Mouse (Mus musculus) megakaryocyte, adult 5-6 weeks (primary cell): ENCODE results near the gene Larp4b. TPM values are rescaled to one million over a fixed set of nuclear protein-coding genes. Genes with fewer than 3 reads are reported as not detected.
A peak's percentile ranks its signal among the peaks of the same experiment; 100 is the strongest.

Experiments used
- ATAC-seq: 2 replicates; pipeline ENCODE4 v1.8.0; 2016; ENCODE audit warnings: mild to moderate bottlenecking, inconsistent platforms; ENCODE audit not compliant: poor library complexity, severe bottlenecking
- total RNA-seq, 2 experiments: library from RNA; stranded (forward) in 1 of 2; stranded (reverse) in 1 of 2; fragments of 153-499, 151-499 nt in 1 of 2; fragments of 221-1000, 200-1000 nt in 1 of 2; gene quantifications; 2 replicates each; pipeline versions ENCODE4 v1.2.3 to v1.2.4; 2015 to 2017

The Larp4b gene
- total RNA-seq, 2 experiments from 2014 or later: 75.5 to 88.0 TPM

DNA sequence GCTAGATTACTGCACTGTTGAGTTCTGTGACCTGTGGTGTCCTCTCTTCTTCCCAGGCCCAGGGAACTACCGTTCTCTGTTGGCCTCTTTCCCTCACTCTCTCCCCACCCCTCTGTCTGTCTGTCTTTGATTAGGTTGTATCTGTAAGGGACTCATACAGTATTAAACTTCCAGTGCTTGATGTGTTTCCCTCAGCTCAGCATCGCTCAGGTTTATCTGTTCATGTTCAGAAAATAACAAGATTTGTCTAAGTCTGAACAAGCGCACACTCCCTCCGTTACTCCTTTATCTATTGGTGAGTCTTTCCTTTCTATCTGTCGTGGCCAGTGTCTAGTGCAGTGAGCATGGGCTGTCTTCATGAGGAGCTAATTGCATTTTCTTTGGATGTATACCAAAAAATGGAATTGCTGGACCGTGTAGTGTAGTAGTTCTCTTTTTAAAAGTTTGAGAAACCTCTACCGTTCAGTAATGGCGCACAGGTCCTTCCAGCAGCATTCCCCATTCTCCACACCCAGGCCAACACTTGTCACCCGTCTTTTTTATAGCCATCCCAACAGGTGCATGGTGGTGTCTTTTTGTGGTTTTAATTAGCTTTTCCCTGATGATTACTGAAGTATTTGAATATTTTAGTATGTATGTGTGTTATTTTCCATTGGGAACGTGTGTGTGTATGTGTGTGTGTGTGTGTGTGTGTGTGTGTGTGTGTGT is 27.3 kb downstream of the Larp4b start:
- ATAC-seq: no peak

GRCm38 (mm10) chr13:9122045-9122444 is 28.4 kb downstream of the Larp4b start:
- no peak for ATAC-seq

- peak; percentile 92 for ATAC-seq
These were observed 31.5 kb downstream of the Larp4b start for GRCm38 (mm10) chr13:9125193-9125592.

DNA sequence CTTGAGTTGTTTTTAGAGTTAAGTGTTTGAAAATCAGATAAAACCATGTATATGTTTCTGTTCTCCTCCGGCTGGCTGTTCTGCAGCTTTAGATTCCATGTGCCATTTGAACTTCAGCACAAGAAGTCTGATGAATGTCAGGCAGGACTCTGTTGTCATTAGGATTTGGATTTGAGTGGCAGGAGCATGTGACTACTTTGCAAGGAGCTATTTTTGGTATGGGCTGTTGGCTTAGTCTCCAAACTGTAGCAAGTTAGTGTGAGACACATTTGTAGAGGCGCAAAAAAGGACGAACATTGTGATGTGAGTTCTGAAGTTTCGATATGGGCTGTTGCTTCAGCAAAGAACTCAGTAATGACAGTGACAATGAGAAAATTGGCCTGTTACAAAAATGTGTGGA is 34.0 kb downstream of the Larp4b start:
- no peak for ATAC-seq

GRCm38 (mm10) chr13:9128707-9129314 is 35.1 kb downstream of the Larp4b start:
- peak; percentile 58 for ATAC-seq

DNA sequence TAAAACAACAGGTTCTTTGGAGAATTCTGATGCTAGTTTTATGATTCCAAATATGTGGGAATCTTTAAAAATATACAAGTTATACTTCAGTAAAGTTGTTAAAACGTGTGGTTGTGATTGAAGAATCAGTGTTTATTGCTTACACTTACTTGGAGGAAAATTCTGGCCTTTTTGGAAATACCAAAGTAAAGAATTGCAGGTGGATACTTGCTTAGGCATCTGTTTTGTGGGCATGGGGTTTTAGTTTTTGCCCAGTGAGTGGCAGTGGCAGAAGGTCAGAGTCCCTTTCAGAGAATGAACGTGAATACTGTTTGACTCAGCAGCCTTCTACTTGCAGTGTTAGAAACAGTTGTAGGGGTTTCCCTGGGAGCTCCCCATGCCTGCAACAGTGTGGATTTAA is 40.7 kb downstream of the Larp4b start:
- ATAC-seq: no peak

GRCm38 (mm10) chr13:9136088-9136487 is 42.4 kb downstream of the Larp4b start:
- no peak for ATAC-seq

- ATAC-seq: no peak
These were observed 43.1 kb downstream of the Larp4b start for GRCm38 (mm10) chr13:9136733-9137132.

GRCm38 (mm10) chr13:9139466-9139991 is 45.8 kb downstream of the Larp4b start:
- peak; percentile 24; the same call in 1 of the 2 replicates for ATAC-seq

GRCm38 (mm10) chr13:9140204-9140603 is 46.5 kb downstream of the Larp4b start:
- ATAC-seq: no peak

GRCm38 (mm10) chr13:9142371-9142770 is 48.7 kb downstream of the Larp4b start:
- ATAC-seq: no peak

- no peak for ATAC-seq
These were observed 55.1 kb downstream of the Larp4b start for GRCm38 (mm10) chr13:9148830-9149229.

GRCm38 (mm10) chr13:9149473-9150217 is 56.0 kb downstream of the Larp4b start:
- peak; percentile 94 for ATAC-seq

DNA sequence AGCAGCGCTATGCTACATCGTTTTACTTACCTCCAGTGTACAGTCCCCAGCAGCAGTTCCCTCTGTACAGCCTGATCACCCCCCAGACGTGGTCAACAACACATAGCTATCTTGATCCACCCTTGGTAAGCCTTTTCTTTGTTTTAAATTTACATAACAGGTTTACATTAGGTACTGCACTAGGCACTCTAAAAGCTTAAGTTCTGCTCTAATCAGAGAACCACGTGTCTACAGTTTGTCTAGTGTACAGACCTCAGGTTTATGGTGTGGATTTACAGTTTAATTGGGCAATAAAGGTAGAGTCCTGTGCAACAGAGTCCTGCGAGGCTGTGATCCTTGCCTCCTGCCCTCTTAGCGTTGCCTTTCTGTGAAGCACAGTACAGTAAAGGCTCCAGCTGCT is 57.4 kb downstream of the Larp4b start:
- ATAC-seq: no peak

GRCm38 (mm10) chr13:9151619-9152018 is 57.9 kb downstream of the Larp4b start:
- no peak for ATAC-seq

- no peak for ATAC-seq
These were observed 58.6 kb downstream of the Larp4b start for GRCm38 (mm10) chr13:9152267-9152666.

DNA sequence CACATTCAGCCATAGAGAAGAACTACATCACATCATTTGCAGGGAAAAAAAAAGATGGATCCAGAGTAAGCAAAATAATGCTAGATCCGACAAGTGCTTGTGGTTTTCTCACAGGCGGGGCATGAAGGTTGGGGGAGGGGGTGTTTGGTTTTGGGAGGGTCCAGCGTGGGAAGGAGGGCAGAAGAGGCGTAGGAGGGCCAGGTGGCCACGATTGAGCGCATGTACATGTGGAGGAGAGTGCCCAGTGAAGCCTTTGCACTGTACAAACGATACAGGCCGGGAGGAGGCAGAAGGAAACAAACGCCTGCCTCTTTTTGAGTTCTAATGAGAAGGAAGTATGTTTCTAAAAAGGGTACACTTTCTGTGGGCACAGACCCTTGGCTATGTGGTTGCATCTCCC is 60.1 kb downstream of the Larp4b start:
- no peak for ATAC-seq

- ATAC-seq: peak; percentile 98
These were observed 65.6 kb downstream of the Larp4b start for GRCm38 (mm10) chr13:9159282-9159681.

DNA sequence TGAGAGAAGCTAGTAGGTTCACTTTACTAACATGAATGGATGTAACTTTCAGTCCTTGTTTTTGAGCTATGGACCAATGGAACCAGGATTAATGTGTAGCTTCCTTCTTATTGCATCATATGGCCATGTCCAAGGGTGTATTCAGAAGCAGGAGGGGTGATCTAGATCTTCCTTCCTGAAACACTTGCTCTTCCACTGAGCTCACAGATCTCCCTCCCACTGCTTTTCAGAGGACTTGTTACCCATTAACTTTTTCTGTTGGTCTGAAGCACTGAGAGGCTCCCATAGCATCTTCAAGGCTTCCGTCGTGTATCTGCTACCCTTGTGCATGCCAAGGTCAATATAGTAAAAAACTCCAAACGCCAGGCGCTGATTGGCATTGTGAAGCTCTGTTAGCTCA is 69.2 kb downstream of the Larp4b start:
- no peak for ATAC-seq

DNA sequence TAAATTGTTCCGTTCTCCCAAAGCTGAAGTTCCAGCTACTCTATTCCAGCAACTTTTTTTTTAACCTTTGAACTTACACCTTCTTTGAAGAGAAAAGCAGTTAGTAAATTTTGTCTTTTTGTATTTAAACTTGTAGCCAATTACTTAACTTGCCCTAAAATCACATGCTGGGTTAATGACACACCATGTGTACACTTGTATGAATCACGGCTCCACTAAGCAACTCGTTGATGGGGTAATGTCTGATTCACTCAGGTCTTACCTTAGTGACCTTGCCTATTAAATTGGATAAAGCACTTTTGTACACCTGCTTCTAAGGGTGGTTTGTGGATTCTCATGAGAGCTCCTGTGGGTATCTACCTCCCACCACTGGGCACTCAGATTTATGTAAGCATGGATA is 74.2 kb downstream of the Larp4b start:
- ATAC-seq: no peak

- no peak for ATAC-seq
These were observed 75.9 kb downstream of the Larp4b start for GRCm38 (mm10) chr13:9169616-9170015.

DNA sequence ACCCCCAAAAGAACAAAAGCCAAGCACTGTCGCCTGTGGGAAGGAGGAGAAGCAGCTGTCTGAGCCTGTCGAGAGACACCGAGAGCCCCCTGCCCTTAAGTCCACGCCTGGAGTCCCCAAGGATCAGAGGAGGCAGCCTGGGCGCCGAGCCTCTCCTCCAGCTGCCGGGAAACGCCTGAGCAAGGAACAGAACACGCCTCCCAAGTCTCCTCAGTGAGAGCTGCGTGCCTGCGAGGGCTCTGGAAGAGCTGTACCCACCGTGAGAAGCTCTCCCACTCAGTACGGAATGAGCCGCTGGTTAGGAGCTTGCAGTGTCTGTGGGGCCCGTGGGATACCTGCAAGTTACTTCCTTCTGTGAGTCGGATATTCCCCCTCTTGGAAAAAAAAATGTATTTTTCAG is 77.0 kb downstream of the Larp4b start:
- ATAC-seq: no peak
